8 mouse cellular contexts compared by ENCODE assay signal in the genomic region with DNA sequence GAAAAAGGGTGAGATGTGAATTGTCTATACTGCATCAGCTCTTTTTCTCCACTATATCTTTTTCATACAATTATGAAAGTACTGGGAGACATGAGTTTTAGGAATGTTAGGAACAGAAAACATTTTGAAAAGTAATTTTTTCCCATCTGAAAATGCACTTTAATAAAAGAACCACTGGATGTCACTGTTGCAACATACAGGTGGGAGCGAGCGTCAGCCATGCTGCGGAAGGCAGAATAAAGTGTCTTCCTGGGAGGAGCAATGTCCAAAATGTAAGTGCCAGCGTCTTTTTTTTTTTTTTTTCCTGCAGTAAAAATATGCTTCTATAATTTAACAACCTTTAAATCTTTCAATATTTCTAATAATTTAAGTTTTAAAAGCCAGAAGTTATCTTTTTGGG.
DNase-seq lines count a peak whose midpoint lies in the region; ATAC-seq and TF ChIP-seq lines count a peak whose summit lies in the region.

No protein-coding gene starts in this region.

- no peaks in the 10 kb centered on the region for H3K36me3 ChIP-seq in forebrain, embryonic 13.5 days (ENCODE audit: poor library complexity, severe bottlenecking)
- H3K36me3 ChIP-seq in forebrain, embryonic 11.5 days (ENCODE audit: control insufficient read depth, insufficient read depth, low read length): no peaks in the 10 kb centered on the region
- H3K36me3 ChIP-seq in liver, adult 2 months (ENCODE audit: control insufficient read depth, insufficient read depth, low read length): no peaks in the 10 kb centered on the region
- no peaks in the 10 kb centered on the region for H3K36me3 ChIP-seq in liver, embryonic 11.5 days (ENCODE audit: control insufficient read depth, insufficient read depth, low read length)
- no peaks in the 10 kb centered on the region for H3K36me3 ChIP-seq in stomach, postnatal 0 days (ENCODE audit: control insufficient read depth, insufficient read depth, low read length)

- DNase-seq in forebrain, embryonic 11.5 days (ENCODE audit: low spot score): no peak
- DNase-seq in liver, adult 2 months (ENCODE audit: extremely low read depth, low read depth, low spot score): peak; percentile 34
- DNase-seq in liver, embryonic 11.5 days (ENCODE audit: low spot score): no peak
- peak; percentile 70 for DNase-seq in NIH3T3 (ENCODE audit: low read depth)
- DNase-seq in stomach, postnatal 0 days (ENCODE audit: low spot score): no peak

- H3K4me1 ChIP-seq in forebrain, embryonic 13.5 days: no peaks in the 10 kb centered on the region
- no peaks in the 10 kb centered on the region for H3K4me1 ChIP-seq in forebrain, embryonic 11.5 days (replicated peaks; ENCODE audit: control insufficient read depth, insufficient read depth, low read length)
- no peaks in the 10 kb centered on the region for H3K4me1 ChIP-seq in liver, adult 2 months (ENCODE audit: control insufficient read depth, insufficient read depth, low read length)
- no peaks in the 10 kb centered on the region for H3K4me1 ChIP-seq in liver, embryonic 11.5 days (replicated peaks; ENCODE audit: control insufficient read depth, insufficient read depth, low read length)
- no peaks in the 10 kb centered on the region for H3K4me1 ChIP-seq in stomach, postnatal 0 days (replicated peaks; ENCODE audit: control insufficient read depth, insufficient read depth)

- no peak overlapping the region for H3K4me2 ChIP-seq in forebrain, embryonic 13.5 days
- no peak overlapping the region for H3K4me2 ChIP-seq in forebrain, embryonic 11.5 days (ENCODE audit: low read depth, low read length, severe bottlenecking)
- H3K4me2 ChIP-seq in liver, embryonic 11.5 days: no peak overlapping the region
- H3K4me2 ChIP-seq in stomach, postnatal 0 days (replicated peaks; ENCODE audit: low read depth): no peak overlapping the region

- no peak overlapping the region for H3K4me3 ChIP-seq in forebrain, embryonic 13.5 days
- H3K4me3 ChIP-seq in forebrain, embryonic 11.5 days (ENCODE audit: low read depth, low read length): no peak overlapping the region
- no peak overlapping the region for H3K4me3 ChIP-seq in liver, adult 2 months (ENCODE audit: insufficient read depth, low read depth, low read length)
- no peak overlapping the region for H3K4me3 ChIP-seq in liver, embryonic 11.5 days (ENCODE audit: low read depth, low read length)
- no peak overlapping the region for H3K4me3 ChIP-seq in stomach, postnatal 0 days (ENCODE audit: low read depth, low read length)

- no peak overlapping the region for H3K27ac ChIP-seq in forebrain, embryonic 13.5 days
- H3K27ac ChIP-seq in forebrain, embryonic 11.5 days (ENCODE audit: low read depth, low read length): no peak overlapping the region
- no peak overlapping the region for H3K27ac ChIP-seq in liver, adult 2 months (replicated peaks; ENCODE audit: insufficient read depth, low read depth, low read length)
- H3K27ac ChIP-seq in liver, embryonic 11.5 days (ENCODE audit: low read depth, low read length): no peak overlapping the region
- H3K27ac ChIP-seq in stomach, postnatal 0 days (replicated peaks): no peak overlapping the region

- ATAC-seq in forebrain, embryonic 13.5 days: peak; percentile 74
- no peak for ATAC-seq in forebrain, embryonic 11.5 days (replicated peaks; ENCODE audit: low FRiP score)
- no peak for ATAC-seq in liver, embryonic 11.5 days (replicated peaks; ENCODE audit: low FRiP score)
- peak; percentile 71 to 76; a peak in 3 of 4 replicates for ATAC-seq in hematopoietic stem cell, adult 5-6 weeks (replicated peaks in 1 of 2; ENCODE audit: insufficient read depth in 1 of 2, low FRiP score in 2 of 2, low TSS enrichment in 1 of 2, low read depth in 1 of 2, poor library complexity in 2 of 2, severe bottlenecking in 2 of 2)
- ATAC-seq in stomach, postnatal 0 days (ENCODE audit: low FRiP score, low TSS enrichment): no peak
- ATAC-seq in erythroblast, adult 5-6 weeks (replicated peaks; ENCODE audit: low FRiP score, poor library complexity, severe bottlenecking): no peak

- no peak for TF ChIP-seq POLR2A in liver, adult 2 months (IDR thresholded peaks at IDR 0.05; ENCODE audit: extremely low read depth, insufficient read depth, low read length)

- no peak for TF ChIP-seq EP300 in stomach, postnatal 0 days (optimal IDR thresholded peaks at IDR 0.05)

- H3K9ac ChIP-seq in forebrain, embryonic 13.5 days: no peak overlapping the region
- H3K9ac ChIP-seq in forebrain, embryonic 11.5 days (ENCODE audit: low read length): no peak overlapping the region
- H3K9ac ChIP-seq in liver, adult 2 months (ENCODE audit: low read depth, low read length): no peak overlapping the region
- no peak overlapping the region for H3K9ac ChIP-seq in liver, embryonic 11.5 days (ENCODE audit: low read depth, low read length)
- H3K9ac ChIP-seq in stomach, postnatal 0 days (ENCODE audit: low read length): no peak overlapping the region

- H3K79me2 ChIP-seq in liver, adult 2 months (ENCODE audit: control insufficient read depth, insufficient read depth, low read length): no peaks in the 10 kb centered on the region

- no peaks in the 10 kb centered on the region for H3K27me3 ChIP-seq in forebrain, embryonic 13.5 days
- no peaks in the 10 kb centered on the region for H3K27me3 ChIP-seq in forebrain, embryonic 11.5 days (ENCODE audit: control insufficient read depth, insufficient read depth, low read length)
- H3K27me3 ChIP-seq in liver, adult 2 months (ENCODE audit: control insufficient read depth, insufficient read depth, low read length): no peaks in the 10 kb centered on the region
- H3K27me3 ChIP-seq in liver, embryonic 11.5 days (replicated peaks; ENCODE audit: control insufficient read depth, insufficient read depth, low read length): no peaks in the 10 kb centered on the region
- H3K27me3 ChIP-seq in stomach, postnatal 0 days (ENCODE audit: control insufficient read depth, insufficient read depth, low read length): no peaks in the 10 kb centered on the region

- peak; percentile 50 for TF ChIP-seq CTCF in liver, adult 2 months (IDR thresholded peaks at IDR 0.05; ENCODE audit: low read depth, low read length)
- TF ChIP-seq CTCF in stomach, postnatal 0 days (IDR thresholded peaks at IDR 0.05; ENCODE audit: low read depth): peak; percentile 83

- H3K9me3 ChIP-seq in forebrain, embryonic 13.5 days (replicated peaks): no peaks in the 10 kb centered on the region
- no peaks in the 10 kb centered on the region for H3K9me3 ChIP-seq in forebrain, embryonic 11.5 days (ENCODE audit: control insufficient read depth, low read length)
- H3K9me3 ChIP-seq in liver, embryonic 11.5 days (ENCODE audit: control insufficient read depth, low read length): no peaks in the 10 kb centered on the region
- H3K9me3 ChIP-seq in stomach, postnatal 0 days (ENCODE audit: control insufficient read depth, low read length): no peaks in the 10 kb centered on the region

- 15% methylated on average over 4 of the region's 4 CpGs for WGBS in forebrain, embryonic 13.5 days
- WGBS in forebrain, embryonic 11.5 days: 19% methylated on average over 4 of the region's 4 CpGs
- 13% methylated on average over 4 of the region's 4 CpGs for WGBS in liver, adult 2 months
- 12% methylated on average over 4 of the region's 4 CpGs for WGBS in liver, embryonic 11.5 days
- 7% methylated on average over 4 of the region's 4 CpGs for WGBS in stomach, postnatal 0 days

Comparison
In these comparisons a context has a peak if more than half of its experiments do, and no peak if none do; other contexts are left out.
1. ATAC-seq: peak in forebrain, embryonic 13.5 days (single experiment) and hematopoietic stem cell, adult 5-6 weeks (2 of 2); none in forebrain, embryonic 11.5 days (single experiment), liver, embryonic 11.5 days (single experiment), stomach, postnatal 0 days (single experiment) and erythroblast, adult 5-6 weeks (single experiment).
2. DNase-seq: peak in liver, adult 2 months (single experiment) and NIH3T3 (single experiment); none in forebrain, embryonic 11.5 days (single experiment), liver, embryonic 11.5 days (single experiment) and stomach, postnatal 0 days (single experiment).